Mouse (Mus musculus) limb, embryonic 12.5 days (tissue): ENCODE results near the gene Lsr. TPM values are rescaled to one million over a fixed set of nuclear protein-coding genes. Genes with fewer than 3 reads are reported as not detected.
"Not testable (repeated sequence)": the region's sequence is repeated elsewhere in the genome, so short reads cannot be mapped to it uniquely, and the experiment has no call there.

Experiments
- ATAC-seq: fragments of 200-750 bp; cut with Nextera tagmentation; 2 replicates; pipeline ENCODE4 v1.8.0; 2017; ENCODE audit warnings: low read depth, moderate TSS enrichment; ENCODE audit not compliant: insufficient number of reproducible peaks, insufficient read depth, low FRiP score, low TSS enrichment
- H3K27ac ChIP-seq: fragments of 300-500 bp; sonication (generic); 2 replicates; pipeline ENCODE4 v1.5.1; 2016; ENCODE audit warnings: mild to moderate bottlenecking, moderate library complexity
- H3K27me3 ChIP-seq: fragments of 300-500 bp; sonication (generic); 2 replicates; pipeline ENCODE4 v1.6.1; 2016; ENCODE audit warnings: mild to moderate bottlenecking, moderate library complexity
- H3K36me3 ChIP-seq: fragments of 300-500 bp; sonication (generic); 2 replicates; pipeline ENCODE4 v1.6.1; 2016; ENCODE audit warnings: mild to moderate bottlenecking, moderate library complexity
- H3K4me1 ChIP-seq: fragments of 300-500 bp; sonication (generic); replicated peaks from 2 replicates; pipeline ENCODE4 v1.6.1; 2016
- H3K4me2 ChIP-seq: fragments of 300-500 bp; sonication (generic); 2 replicates; pipeline ENCODE4 v1.6.1; 2016; ENCODE audit warnings: mild to moderate bottlenecking, moderate library complexity
- H3K4me3 ChIP-seq: fragments of 300-500 bp; sonication (generic); replicated peaks from 2 replicates; pipeline ENCODE4 v1.5.1; 2016; ENCODE audit warnings: mild to moderate bottlenecking
- H3K9ac ChIP-seq: fragments of 300-500 bp; sonication (generic); replicated peaks from 2 replicates; pipeline ENCODE4 v1.6.1; 2016; ENCODE audit warnings: mild to moderate bottlenecking, moderate library complexity
- H3K9me3 ChIP-seq: fragments of 300-500 bp; sonication (generic); 2 replicates; pipeline ENCODE4 v1.6.1; 2016; ENCODE audit warnings: mild to moderate bottlenecking, moderate library complexity
- WGBS: fragments of 180-500 bp; shearing (Covaris S2); methylation state at CpG from one replicate; pipeline ENCODE4 v1.1.7; 2016; 5-methylcytosine and 5-hydroxymethylcytosine counted together
- polyA plus RNA-seq: library from polyadenylated mRNA; unstranded; fragments of >200 nt; fragmentation: Nextera tagmentation; extraction: Ambion mirVana; gene quantifications from 2 replicates; pipeline ENCODE4 v1.2.1, GENCODE M21; 2016

Lsr gene
- polyA plus RNA-seq, 1 experiment from 2014 or later: 32.6 TPM

DNA sequence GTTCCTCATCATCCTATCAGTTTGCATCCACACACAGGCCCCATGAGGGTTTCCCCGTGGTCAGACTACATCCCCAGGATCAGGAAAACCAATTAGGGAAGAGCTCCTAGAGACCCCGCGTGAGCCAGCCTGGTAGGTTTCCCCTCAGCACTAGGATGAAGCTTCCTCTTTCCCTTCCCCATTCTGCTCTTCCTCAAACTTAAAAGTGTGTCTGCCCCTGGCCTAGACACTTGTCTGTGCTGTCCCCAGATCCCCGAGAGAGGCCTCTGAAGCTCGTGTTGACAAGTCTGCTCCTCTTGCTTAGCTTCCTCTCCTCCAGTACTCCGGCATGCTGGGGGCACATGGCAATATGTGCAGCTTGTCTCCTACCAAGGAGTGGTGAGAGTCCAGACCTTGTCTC lies 19.8 kb downstream of the Lsr start:
- Histone ChIP-seq H3K36me3 (peaks cover 69% of the 10 kb centered on the region), H3K4me2 (no peak overlapping the region), H3K27me3 (no peaks in the 10 kb centered on the region), H3K4me3 (no peak overlapping the region), H3K27ac (no peak overlapping the region), H3K9me3 (no peaks in the 10 kb centered on the region), H3K9ac (no peak overlapping the region), H3K4me1 (peaks cover 16% of the 10 kb centered on the region)
- ATAC-seq: no peak
- WGBS: 82% methylated on average over 6 of the region's 6 CpGs

DNA sequence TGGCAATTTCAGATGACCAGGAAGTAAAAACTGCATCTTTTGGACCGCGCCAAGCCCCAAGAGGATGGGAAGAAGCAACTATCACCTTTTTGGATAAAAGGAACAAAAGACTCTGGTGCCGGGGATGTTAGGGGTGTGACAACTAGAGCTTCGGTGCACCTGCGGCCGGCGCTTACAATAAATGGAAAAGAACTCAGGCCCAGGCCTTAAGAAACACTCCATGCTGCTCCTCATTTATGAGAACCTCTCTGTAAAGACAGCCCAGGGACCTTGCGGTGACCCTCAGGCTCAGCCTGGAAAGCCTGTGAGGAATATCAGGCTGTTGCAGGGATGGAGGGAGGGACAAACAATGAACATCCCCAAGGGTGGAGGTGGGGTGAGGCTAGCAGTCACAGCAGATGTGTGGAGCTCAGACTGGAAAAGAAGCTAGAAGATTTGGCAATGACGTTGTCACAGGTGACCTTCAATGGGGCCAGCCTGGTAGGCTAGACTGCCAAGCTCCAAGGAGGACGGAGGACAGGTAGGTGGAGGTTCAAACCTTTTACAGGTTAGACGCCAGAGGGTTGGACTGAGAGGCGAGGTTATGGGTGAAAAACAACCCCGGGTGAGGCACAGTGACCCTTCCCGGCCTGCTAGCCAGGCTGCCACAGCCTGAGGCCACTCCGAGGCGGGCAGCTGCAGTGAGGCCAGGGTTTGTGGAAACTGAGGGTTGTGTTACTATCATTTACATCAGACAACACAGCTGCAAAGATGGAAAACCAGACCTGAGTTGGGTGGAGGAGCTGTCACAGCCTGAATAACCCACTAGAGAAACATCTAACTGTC lies 20.6 kb downstream of the Lsr start:
- peaks cover 66% of the 10 kb centered on the region for H3K36me3 ChIP-seq
- WGBS: 91% methylated on average over 16 of the region's 16 CpGs
- H3K27ac ChIP-seq: no peak overlapping the region

DNA sequence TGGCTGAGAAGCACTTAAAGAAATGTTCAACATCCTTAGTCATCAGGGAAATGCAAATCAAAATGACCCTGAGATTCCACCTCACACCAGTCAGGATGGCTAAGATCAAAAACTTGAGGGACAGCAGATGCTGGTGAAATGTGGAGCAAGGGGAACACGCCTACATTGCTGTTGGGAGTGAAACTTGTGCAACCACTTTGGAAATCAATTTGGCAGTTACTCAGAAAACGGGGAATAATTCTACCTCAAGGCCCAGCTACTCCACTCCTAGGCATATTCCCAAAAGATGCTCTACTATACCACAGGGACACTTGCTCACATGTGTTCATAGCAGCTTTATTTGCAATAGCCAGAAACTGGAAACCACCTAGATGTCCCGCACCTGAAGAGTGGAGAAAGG lies 23.4 kb downstream of the Lsr start:
- H3K27ac ChIP-seq, H3K9me3 ChIP-seq, H3K4me1 ChIP-seq, H3K27me3 ChIP-seq, H3K9ac ChIP-seq, ATAC-seq, H3K4me2 ChIP-seq, H3K4me3 ChIP-seq: not testable (repeated sequence)
- H3K36me3 ChIP-seq: peaks cover 80% of the 10 kb centered on the region
- WGBS: 96% methylated on average over 3 of the region's 3 CpGs

More for the DNA sequence above, 20.6 kb downstream of the Lsr start:
- no peak overlapping the region for H3K4me2 ChIP-seq
- no peak for ATAC-seq
- H3K9ac ChIP-seq: no peak overlapping the region
- H3K27me3 ChIP-seq: no peaks in the 10 kb centered on the region
- H3K4me3 ChIP-seq: no peak overlapping the region
- peaks cover 10% of the 10 kb centered on the region for H3K4me1 ChIP-seq
- H3K9me3 ChIP-seq: no peaks in the 10 kb centered on the region

DNA sequence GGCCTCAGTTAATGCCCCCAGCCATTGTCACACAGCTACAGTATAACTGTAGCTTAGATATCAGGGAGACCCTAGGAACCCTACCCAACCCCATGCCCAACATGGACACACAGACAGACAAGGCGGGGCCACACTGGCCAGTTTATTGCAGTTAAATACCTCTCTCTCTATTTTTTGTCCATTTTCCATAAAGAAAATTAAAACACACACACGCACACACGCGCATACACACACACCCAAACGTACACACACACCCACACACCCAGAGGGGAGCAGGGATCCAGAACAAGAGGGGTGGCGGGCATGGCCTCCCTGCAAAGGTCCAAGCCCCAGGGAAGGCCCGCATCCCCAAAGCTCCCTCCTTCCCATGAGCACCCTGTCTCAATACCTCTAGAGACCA lies 27.4 kb downstream of the Lsr start:
- 93% methylated on average over 7 of the region's 7 CpGs for WGBS
- no peak overlapping the region for H3K4me2 ChIP-seq
- no peaks in the 10 kb centered on the region for H3K4me1 ChIP-seq
- H3K9ac ChIP-seq: no peak overlapping the region
- H3K36me3 ChIP-seq: peaks cover 41% of the 10 kb centered on the region
- H3K27me3 ChIP-seq: no peaks in the 10 kb centered on the region
- H3K27ac ChIP-seq: no peak overlapping the region
- ATAC-seq: no peak; the same call in 1 of the 2 replicates
- no peaks in the 10 kb centered on the region for H3K9me3 ChIP-seq
- no peak overlapping the region for H3K4me3 ChIP-seq

DNA sequence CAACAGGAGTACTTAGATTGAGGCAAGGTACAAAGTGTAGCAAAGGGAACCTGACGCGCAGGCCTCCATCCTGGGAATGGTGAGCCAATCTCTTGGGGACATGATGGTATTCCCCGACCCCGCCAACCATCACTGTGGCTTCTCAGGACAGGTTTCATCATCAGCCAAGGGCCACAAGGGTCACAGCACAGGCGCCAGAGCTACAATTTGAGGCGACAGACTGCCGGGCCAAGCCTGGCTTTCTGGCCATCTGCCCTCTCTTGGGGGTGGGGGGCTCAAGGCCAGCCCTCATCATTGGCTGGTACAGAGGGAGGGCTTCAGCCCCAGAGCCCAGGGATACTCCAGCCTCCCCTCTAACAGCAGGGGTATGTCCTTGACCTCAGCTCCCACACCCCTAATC lies 27.8 kb downstream of the Lsr start:
- H3K36me3 ChIP-seq: peaks cover 37% of the 10 kb centered on the region
- WGBS: 90% methylated on average over 7 of the region's 7 CpGs
- not testable (repeated sequence) for H3K4me3 ChIP-seq, ATAC-seq, H3K9me3 ChIP-seq, H3K27me3 ChIP-seq, H3K27ac ChIP-seq, H3K4me2 ChIP-seq, H3K4me1 ChIP-seq, H3K9ac ChIP-seq

DNA sequence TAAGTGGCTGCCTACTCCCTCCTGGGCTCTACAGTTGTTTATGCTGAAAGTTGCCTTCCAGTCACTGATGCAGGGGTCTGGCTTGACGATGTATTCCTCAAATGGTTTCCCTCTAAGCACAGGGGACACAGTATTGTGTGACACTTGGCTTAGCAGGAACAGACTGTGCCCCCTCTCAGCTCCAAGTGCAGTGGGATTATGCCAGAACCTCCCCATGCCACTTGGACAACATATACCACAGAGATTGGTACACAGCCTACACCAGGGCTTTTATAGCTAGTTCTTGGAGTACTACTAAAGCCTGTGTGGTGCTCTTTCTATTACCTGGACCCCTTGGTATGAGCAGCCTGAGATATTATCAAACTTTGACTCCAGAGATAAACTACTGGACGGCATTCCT lies 28.6 kb downstream of the Lsr start:
- H3K27me3 ChIP-seq, H3K27ac ChIP-seq, H3K4me2 ChIP-seq, H3K9me3 ChIP-seq, H3K9ac ChIP-seq, ATAC-seq, H3K4me3 ChIP-seq, H3K4me1 ChIP-seq: not testable (repeated sequence)
- 63% methylated on average over 2 of the region's 2 CpGs for WGBS
- peaks cover 29% of the 10 kb centered on the region for H3K36me3 ChIP-seq

DNA sequence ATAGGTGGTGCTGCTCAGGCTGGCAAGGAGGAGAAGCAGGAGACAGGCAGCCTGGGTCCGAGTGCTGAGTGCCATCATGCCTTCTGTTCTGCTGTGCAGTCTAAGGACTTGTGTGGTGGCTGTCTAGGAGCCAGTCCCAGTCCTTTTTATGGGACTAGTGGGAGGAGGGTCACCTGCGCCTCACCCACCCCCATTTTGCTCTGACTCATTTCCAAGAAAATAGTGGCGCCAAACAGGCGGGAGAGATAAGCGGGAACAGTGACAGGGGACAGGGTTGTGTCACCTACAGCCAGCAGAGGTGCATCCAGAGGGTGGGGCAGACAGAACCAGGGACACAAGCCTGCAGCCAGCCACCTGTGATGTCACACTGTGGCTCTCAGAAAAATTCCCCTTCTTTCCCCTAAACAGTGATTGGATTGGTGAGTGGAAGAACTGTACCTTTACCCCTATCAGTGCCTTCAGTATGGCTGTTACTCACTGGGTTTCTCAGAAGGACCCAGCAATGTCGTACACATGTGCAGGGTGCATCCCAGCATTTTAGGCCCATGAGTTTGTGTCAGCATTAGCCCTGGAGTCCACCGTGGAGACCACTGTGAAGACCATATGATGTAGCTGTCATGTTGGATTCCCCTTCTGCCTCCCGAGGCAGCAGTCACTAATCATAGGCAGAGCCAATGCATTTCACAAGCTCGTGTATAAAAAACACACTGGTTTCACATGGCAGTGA lies 29.2 kb downstream of the Lsr start, which contains the start of gene Hamp:
Gene Hamp, minus strand, starts transcription at position 124 of the 727 bp plus-strand sequence.
- Histone ChIP-seq H3K9me3 (no peaks in the 10 kb centered on the region), H3K4me1 (no peaks in the 10 kb centered on the region), H3K9ac (no peak within 1 kb of the TSS), H3K36me3 (peaks cover 23% of the 10 kb centered on the region), H3K4me3 (no peak within 1 kb of the TSS), H3K27ac (no peak within 1 kb of the TSS), H3K27me3 (no peaks in the 10 kb centered on the region), H3K4me2 (no peak within 1 kb of the TSS)
- ATAC-seq: no peak
- 68% methylated on average over 9 of the region's 9 CpGs for WGBS

DNA sequence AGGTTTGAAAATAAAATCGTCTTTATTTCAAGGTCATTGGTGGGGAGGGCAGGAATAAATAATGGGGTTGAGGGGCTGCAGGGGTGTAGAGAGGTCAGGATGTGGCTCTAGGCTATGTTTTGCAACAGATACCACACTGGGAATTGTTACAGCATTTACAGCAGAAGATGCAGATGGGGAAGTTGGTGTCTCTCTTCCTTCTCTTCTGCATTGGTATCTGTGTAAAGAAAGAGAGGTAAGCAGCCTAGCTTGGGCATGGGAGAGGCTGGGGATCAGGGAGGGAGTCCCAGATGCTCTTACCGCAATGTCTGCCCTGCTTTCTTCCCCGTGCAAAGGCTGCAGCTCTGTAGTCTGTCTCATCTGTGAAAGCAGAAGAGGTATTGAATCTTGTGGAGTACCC lies 30.9 kb downstream of the Lsr start:
- not testable (repeated sequence) for H3K9ac ChIP-seq, H3K4me1 ChIP-seq, ATAC-seq, H3K27ac ChIP-seq, H3K4me3 ChIP-seq, H3K27me3 ChIP-seq, H3K9me3 ChIP-seq, H3K4me2 ChIP-seq
- 64% methylated on average over 3 of the region's 3 CpGs for WGBS
- H3K36me3 ChIP-seq: peaks cover 18% of the 10 kb centered on the region

DNA sequence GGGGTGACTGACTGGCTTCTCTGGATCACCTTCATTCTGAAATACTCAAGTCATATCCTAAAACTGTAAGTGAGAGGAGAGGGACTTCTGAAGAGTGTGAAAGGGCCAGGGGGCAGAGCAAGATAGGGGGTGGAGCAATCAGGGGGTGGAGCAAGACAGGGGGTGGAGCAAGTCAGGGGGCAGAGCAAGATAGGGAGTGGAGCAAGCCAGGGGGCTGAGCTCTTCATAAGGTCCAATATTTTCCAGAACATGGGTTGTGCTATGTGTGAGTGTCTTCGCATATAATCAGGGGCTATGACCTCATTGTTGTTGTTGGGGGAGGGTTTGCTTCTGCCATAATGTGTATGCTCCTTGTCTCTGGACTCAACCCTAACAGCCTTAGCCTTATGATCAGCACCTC lies 33.2 kb downstream of the Lsr start:
- 74% methylated on average over 1 of the region's 1 CpGs for whole genome bisulfite sequencing
- not testable (repeated sequence) for H3K27me3 ChIP-seq, H3K9ac ChIP-seq, ATAC-seq, H3K27ac ChIP-seq, H3K4me3 ChIP-seq, H3K9me3 ChIP-seq, H3K4me2 ChIP-seq, H3K36me3 ChIP-seq, H3K4me1 ChIP-seq

DNA sequence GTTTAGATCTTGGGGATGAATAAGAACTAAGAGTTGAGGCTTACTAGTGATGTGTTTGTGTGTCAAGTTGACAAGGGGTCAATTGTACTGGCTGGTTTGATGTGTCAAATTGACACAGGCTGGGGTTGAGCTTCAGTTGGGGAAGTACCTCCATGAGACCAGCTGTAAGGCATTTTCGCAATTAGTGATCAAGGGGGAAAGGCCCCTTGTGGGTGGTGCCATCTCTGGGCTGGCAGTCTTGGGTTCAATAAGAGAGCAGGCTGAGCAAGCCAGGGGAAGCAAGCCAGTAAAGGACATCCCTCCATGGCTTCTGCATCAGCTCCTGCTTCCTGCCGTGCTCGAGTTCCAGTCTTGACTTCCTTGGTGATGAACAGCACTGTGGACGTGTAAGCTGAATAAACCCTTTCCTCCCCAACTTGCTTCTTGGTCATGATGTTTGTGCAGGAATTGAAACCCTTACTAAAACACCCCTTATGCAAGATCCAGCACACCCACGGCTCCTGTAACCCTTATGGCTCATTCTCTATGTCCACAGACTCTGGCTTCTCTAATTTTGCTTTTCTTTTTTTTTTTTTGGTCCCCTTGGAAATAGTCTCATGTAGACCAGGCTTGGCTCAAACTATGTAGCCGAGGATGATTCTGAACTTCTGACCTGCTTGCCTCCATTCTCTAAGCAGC lies 37.7 kb downstream of the Lsr start:
- not testable (repeated sequence) for H3K9me3 ChIP-seq, H3K27me3 ChIP-seq, ATAC-seq, H3K36me3 ChIP-seq, H3K4me3 ChIP-seq, H3K27ac ChIP-seq, H3K9ac ChIP-seq, H3K4me1 ChIP-seq, H3K4me2 ChIP-seq
- 72% methylated on average over 6 of the region's 6 CpGs for WGBS

DNA sequence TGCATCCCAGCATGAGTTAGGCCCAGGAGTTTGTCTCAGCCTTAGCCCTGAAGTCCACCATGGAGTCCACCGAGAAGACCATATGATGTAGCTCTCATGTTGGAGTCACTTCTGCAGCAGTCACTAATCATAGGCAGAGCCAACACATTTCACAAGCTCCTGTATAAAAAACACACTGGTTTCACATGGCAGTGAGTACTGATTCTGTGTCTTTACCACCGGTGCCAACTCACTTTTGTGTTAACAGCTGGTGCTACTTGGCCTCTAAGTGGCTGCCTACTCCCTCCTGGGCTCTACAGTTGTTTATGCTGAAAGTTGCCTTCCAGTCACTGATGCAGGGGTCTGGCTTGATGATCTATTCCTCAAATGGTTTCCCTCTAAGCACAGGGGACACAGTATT lies 48.7 kb downstream of the Lsr start, which contains the start of gene Hamp2:
Gene Hamp2, minus strand, starts transcription at position 101 of the 400 bp plus-strand sequence.
- not testable (repeated sequence) for H3K4me2 ChIP-seq, ATAC-seq, H3K9me3 ChIP-seq, H3K9ac ChIP-seq, H3K27me3 ChIP-seq, H3K4me1 ChIP-seq, H3K36me3 ChIP-seq, H3K27ac ChIP-seq, H3K4me3 ChIP-seq
- 82% methylated on average over 2 of the region's 2 CpGs for whole genome bisulfite sequencing
